Mouse (Mus musculus): Measurements from ENCODE around the gene Pxn. TPM values are rescaled to one million over a fixed set of nuclear protein-coding genes. Genes with fewer than 3 reads are reported as not detected.
"Not testable (repeated sequence)": the region's sequence is repeated elsewhere in the genome, so short reads cannot be mapped to it uniquely, and the experiment has no call there.

Gene Pxn
- total RNA-seq, 2 experiments from 2014 or later: 20.8 to 22.1 TPM

DNA sequence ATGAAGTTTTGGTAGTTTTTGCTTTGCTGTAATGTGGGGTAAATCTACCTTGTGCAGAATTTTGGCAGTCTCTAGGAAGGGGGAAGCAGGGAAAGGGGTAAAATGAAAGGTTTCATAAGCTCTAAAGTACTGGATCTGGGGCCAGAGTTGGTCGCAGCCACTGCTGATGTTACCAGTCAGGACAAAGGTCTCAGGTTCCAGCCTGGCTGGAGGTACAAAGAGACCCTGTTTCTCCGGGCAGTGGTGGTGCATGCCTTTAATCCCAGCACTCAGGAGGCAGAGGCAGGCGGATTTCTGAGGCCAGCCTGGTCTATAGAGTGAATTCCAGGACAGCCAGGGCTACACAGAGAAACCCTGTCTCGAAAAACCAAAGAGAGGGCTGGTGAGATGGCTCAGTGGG is 859 bp upstream of the Pxn start:
- DNase-seq (ENCODE audit: low spot score in 2 of 2): not testable (repeated sequence)
- intact Hi-C loops (cut with DNase I): loop anchor here (1.0 to 2.0 kb wide), 2 partner anchors 33 to 53 kb away; partner anchors contain the start of gene Rplp0

GRCm38 (mm10) chr5:115507267-115507980 is 948 bp downstream of the Pxn start:
- no peak for DNase-seq (ENCODE audit: low spot score in 2 of 2)
- intact Hi-C loops (cut with DNase I): loop anchor here (2.0 kb wide), 1 partner anchor 51 kb away; the partner anchor contains the start of gene Rplp0

DNA sequence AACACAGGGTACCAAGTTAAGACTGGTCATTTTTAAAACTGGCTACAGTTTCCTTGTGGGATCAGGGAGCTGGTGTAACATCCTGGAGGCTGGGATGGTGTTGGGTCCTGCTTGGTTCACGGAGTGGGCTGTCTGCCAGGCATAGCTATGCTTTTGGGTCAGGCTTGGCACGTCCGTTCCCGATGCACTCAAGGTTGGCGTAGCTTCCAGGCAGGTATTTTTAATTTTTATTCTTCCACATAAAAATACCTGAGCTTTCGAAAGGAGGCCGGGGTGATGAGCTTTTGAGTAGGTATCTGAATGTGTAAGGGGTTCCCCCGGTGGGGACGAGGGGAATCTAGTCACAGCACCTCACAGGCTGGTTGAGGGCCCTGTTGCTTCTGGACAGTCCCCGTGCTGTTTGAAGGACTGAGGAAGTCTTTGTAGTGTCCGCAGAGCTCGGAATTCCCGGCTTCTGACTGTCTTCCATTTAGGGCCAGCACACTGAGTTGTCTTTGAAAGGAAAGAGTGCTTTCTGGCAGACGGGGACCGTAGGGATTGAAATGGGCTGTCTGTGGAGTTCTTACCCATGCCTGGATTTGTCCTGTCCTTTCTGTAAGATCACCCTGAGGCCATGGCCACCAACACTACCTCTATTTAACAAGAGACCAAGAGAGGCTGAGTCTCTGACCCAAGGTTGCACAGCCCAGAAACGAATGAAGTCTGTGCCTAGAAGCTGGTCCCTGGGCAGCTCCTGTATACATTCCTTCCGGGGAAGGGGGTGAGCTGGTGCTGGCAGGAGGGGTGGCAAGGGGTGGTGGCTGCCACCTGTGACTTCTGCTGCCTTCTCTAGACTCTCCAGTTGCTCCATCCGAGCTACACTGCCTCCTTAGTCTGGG is 1.7 kb downstream of the Pxn start:
- DNase-seq (ENCODE audit: low spot score in 2 of 2): no peak
- intact Hi-C loops (cut with DNase I): loop anchor here (2.0 kb wide), 1 partner anchor 51 kb away; the partner anchor contains the start of gene Rplp0

DNA sequence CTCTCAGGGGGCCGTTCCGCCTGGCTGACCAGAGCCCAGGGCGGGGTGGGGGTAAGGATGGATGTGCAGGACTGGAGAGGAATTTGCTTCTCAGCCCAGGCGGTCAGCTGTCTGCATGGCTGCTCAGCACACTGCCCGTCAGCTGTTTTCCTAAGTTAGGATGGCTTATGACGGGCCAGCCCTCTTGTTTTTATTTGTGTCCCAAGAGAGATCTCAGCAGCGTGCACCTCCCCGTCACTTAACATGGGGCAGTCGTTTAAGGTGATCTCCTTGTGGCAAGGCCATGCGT is 2.3 kb downstream of the Pxn start:
- no peak for DNase-seq (ENCODE audit: low spot score in 2 of 2)
- intact Hi-C loops (cut with DNase I): no loop called here

- DNase-seq (ENCODE audit: low spot score in 2 of 2): no peak
Measured at GRCm38 (mm10) chr5:115509321-115509761, 2.9 kb downstream of the Pxn start.

DNA sequence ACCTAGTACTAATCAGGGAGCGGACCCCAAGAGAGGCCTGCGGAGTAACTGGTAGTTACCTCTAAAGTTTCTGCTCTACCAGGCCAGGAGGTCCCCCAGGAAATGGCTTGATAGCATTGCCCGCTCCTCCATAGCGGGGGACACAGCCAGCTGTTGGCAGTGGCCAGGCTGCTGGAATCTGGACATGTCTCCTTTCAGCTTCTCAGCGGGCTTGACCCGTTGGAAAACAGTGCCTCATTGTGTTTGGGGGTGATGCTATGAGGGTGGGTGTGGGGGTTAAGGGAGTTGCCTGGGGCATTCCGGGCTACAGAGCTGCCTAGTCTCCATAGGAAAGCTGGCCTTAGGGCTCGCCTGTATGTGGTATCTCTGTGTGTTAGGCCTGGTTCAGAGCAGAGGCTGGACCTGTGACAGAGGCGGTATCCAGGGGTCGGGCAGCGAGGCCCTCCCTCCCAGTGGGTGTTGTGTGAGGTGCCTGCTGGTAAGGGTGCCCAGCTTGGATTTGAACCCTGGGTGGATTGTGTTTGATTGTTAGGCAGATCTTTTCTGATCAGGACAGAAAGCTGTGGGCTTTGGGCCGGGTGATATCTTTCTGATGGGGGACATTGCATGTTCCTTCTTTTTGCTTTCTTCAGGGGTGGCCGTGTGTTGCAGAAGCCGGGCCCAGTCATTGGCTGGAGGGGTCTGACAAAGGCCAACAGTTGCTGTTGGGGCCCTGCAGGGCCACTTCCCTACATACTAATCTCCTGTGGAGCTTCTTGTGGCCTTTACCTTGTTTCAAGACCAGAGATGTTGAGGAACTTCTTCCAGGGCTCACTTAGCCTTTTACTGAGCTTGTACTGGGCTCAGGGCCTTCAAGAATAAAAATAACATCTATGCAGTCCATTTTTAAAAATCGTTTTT is 3.6 kb downstream of the Pxn start:
- DNase-seq (ENCODE audit: low spot score in 2 of 2): no peak
- intact Hi-C loops (cut with DNase I): no loop called here

More at GRCm38 (mm10) chr5:115509321-115509761, 2.9 kb downstream of the Pxn start:
- intact Hi-C loops (cut with DNase I): no loop called here

DNA sequence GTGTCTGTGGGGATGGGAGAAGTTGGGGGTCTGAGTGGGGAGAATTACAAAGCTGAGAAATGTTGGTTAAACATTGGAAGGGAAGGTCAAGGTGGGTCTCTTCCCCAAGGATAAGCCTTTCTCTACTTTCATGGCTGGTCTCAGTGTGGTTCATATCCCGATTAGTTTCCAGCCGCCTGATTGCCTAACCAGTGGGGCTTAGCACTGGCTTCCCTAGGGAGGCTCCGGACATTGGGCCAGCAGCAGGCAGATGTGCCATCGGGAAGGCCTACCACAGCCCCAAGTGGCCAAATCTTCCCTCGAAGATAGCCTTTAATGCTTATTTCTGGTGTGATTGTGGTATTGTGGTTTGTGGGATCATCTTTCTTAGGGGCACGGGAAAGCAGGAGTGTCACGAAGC is 5.9 kb downstream of the Pxn start:
- intact Hi-C loops (cut with DNase I): no loop called here
- DNase-seq (ENCODE audit: low spot score in 2 of 2): no peak

- intact Hi-C loops (cut with DNase I): no loop called here
- no peak for DNase-seq (ENCODE audit: low spot score in 2 of 2)
Measured at GRCm38 (mm10) chr5:115513246-115513645, 6.8 kb downstream of the Pxn start.

- intact Hi-C loops (cut with DNase I): no loop called here
Measured at GRCm38 (mm10) chr5:115513721-115514120, 7.2 kb downstream of the Pxn start.

GRCm38 (mm10) chr5:115514346-115514745 is 7.9 kb downstream of the Pxn start:
- intact Hi-C loops (cut with DNase I): no loop called here
- no peak for DNase-seq (ENCODE audit: low spot score in 2 of 2)

More at GRCm38 (mm10) chr5:115513721-115514120, 7.2 kb downstream of the Pxn start:
- DNase-seq (ENCODE audit: low spot score in 2 of 2): no peak

- no peak for DNase-seq (ENCODE audit: low spot score in 2 of 2)
- intact Hi-C loops (cut with DNase I): no loop called here
Measured at GRCm38 (mm10) chr5:115514896-115515587, 8.6 kb downstream of the Pxn start.

DNA sequence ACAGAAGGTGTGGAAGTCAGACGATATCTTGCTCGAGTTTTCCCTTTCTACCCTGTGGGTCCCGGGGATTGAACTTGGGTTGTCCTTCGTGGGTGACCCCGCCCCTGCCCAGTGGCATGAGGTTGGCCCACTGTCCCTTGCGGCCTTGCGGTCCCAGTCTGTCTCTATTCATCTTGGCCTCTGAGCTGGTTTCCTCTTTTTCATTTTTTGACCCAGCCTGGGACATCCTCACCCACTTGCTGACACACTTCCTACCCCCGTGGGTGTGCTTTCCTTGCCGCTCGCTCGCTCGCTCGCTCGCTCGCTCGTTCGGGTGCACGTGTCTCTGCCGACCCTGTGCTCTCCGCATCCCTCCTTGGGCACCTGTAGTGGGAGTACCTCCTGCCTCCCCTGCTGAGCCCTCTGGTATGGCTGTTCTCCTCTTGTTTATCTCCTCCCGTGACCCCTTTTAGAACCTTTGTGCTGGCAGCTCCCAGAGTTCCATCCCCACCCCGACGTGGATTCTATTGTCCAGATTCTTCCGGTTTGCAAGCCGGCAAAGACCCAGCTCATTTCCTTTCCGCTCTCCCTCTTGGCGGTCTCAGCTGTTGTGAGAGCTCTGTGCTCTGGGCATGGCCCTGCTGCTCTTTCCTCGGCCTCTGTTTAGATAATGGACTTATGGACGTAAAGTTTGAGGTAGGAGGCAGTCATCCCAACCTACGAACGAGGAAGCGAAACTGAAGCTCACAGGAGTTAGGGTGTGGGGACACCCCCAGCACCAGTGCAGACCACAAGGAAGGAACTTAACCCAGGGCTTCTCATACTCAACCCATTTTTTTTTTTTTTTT is 9.8 kb downstream of the Pxn start:
- intact Hi-C loops (cut with DNase I): no loop called here
- no peak for DNase-seq (ENCODE audit: low spot score in 2 of 2)

- intact Hi-C loops (cut with DNase I): no loop called here
- DNase-seq (ENCODE audit: low spot score in 2 of 2): no peak
Measured at GRCm38 (mm10) chr5:115516908-115517307, 10.4 kb downstream of the Pxn start.

GRCm38 (mm10) chr5:115517501-115517900 is 11.0 kb downstream of the Pxn start:
- no peak for DNase-seq (ENCODE audit: low spot score in 2 of 2)
- intact Hi-C loops (cut with DNase I): no loop called here

DNA sequence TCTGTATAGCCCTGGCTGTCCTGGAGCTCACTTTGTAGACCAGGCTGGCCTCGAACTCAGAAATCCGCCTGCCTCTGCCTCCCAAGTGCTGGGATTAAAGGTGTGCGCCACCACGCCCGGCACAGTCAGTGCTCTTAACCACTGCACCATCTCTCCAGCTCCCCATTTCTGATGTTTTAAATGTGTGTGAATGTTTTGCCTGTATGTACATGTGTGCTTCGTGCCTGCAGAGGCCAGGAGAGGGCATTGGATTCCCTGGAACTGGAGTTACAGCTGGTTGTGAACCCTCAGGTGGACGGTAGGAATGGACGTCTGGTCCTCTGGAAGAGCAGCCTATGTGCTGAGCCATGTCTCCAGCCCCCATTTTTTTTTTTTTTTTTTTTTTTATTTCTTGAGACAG is 11.7 kb downstream of the Pxn start:
- intact Hi-C loops (cut with DNase I); DNase-seq (ENCODE audit: low spot score in 2 of 2): not testable (repeated sequence)

GRCm38 (mm10) chr5:115520325-115520869 is 13.9 kb downstream of the Pxn start:
- intact Hi-C loops (cut with DNase I): no loop called here
- no peak for DNase-seq (ENCODE audit: low spot score in 2 of 2)

DNA sequence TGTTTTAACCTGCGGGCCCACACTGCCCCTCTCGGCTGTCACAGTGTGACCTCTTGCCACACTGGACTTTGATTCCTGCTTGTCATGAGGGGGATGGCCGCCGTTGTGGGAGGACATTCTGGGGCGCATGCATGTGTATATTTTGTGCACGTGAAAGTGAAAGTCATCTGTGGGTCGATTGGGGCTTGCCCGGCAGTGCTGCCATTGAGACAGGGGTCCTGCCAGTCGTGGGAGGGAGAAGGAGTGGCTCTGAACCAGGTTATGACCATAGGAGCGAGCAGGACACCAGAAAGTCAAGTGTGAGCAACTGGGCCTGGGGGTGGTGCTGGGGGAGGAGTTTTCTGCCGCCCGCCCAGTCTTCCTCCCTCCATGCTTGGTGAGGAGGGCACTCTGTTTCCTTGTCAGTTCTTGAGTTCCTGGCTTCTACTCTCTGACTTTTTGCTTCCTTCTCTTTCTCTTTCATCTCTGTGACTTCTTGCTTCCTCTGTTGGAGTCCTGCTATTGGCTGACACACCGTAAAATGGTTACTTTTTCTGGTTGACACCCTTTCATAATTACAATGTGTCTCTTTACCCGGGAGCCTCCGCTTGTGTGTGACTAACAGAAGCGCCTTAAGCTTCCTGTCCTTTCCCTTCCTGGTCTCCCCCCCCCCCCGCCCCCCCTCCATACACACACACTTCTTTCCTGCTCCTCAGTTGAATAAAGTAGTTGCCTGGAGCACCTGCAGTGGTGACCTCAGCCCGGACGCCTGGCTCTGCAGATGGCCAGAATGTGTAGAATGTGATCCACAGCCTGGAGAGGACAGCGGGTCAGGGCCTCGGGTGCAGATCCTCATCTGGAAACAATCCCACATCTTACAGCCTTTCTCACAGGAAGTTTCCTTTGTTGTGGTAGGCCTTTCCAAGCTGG is 15.3 kb downstream of the Pxn start:
- intact Hi-C loops (cut with DNase I): no loop called here

More for the DNA sequence above, 15.3 kb downstream of the Pxn start:
- DNase-seq (ENCODE audit: low spot score in 2 of 2): no peak

Measured in left cerebral cortex, postnatal 14 days (tissue).